Mouse (Mus musculus): ENCODE measurements around the gene Vmn2r51. TPM values are rescaled to one million over a fixed set of nuclear protein-coding genes. Genes with fewer than 3 reads are reported as not detected.
"Not testable (repeated sequence)": the region's sequence is repeated elsewhere in the genome, so short reads cannot be mapped to it uniquely, and the experiment has no call there.

The Vmn2r51 gene
- not detected for polyA plus RNA-seq (2017; shearing (Covaris generic))

- not testable (repeated sequence) for ATAC-seq
Measured at GRCm38 (mm10) chr7:10105641-10106040, at the start of gene Vmn2r51. Gene Vmn2r51, minus strand, starts transcription at chr7:10105741.

DNA sequence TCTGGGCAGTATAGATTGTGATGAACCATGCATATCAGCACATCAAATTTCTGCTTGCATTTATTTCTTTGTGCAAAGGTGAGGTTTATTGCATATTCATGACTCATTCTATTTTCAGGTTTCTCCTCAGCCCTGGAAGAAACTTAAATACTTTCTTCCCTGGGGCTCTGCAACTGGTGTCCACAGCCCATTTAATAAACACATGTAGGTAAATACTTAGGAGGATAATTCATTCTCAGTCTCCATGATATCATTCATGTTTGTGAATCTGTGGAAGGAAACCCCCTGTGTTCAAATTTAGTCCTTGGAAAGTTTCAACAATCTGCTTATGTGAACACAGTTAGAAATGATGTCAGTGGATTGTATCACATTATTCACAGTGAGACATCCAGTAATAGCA is 52.3 kb downstream of the Vmn2r51 start, which contains the start of gene Vmn2r50:
Gene Vmn2r50, minus strand, starts transcription at position 101 of the 400 bp plus-strand sequence.
- not testable (repeated sequence) for ATAC-seq

Other genes with a start within 250 kb of the Vmn2r51 start
- gene Vmn2r48, start 152.2 kb downstream of the Vmn2r51 start, polyA plus RNA-seq (2017; shearing (Covaris generic)): not detected
- under 1 TPM in 1 of 2 experiments, not detected in 1; 0.16 TPM for gene Vmn2r49, start 113.5 kb downstream of the Vmn2r51 start, polyA plus RNA-seq (2017; shearing (Covaris generic))
- not detected for gene Vmn2r50, start 52.4 kb downstream of the Vmn2r51 start, polyA plus RNA-seq (2017; shearing (Covaris generic))
- gene Vmn2r52, start 70.8 kb upstream of the Vmn2r51 start, polyA plus RNA-seq (2017; shearing (Covaris generic)): not detected
- not detected for gene Vmn1r66, start 172.3 kb upstream of the Vmn2r51 start, polyA plus RNA-seq (2017; shearing (Covaris generic))

Measured in activated CD4-positive, CD25-positive, alpha-beta regulatory T cell, adult 4 months (primary cell).